Mouse (Mus musculus): ENCODE data around the gene Tmem132d.

GRCm38 (mm10) chr5:128203879-128204581 lies 228.8 kb downstream of the Tmem132d start:
- TF ChIP-seq CTCF (IDR thresholded peaks at IDR 0.05; ENCODE audit: low read depth) (no peak), EP300 (IDR thresholded peaks at IDR 0.05; ENCODE audit: low read depth) (no peak)
